1 mouse cellular context compared by ENCODE assay signal in the genomic region with DNA sequence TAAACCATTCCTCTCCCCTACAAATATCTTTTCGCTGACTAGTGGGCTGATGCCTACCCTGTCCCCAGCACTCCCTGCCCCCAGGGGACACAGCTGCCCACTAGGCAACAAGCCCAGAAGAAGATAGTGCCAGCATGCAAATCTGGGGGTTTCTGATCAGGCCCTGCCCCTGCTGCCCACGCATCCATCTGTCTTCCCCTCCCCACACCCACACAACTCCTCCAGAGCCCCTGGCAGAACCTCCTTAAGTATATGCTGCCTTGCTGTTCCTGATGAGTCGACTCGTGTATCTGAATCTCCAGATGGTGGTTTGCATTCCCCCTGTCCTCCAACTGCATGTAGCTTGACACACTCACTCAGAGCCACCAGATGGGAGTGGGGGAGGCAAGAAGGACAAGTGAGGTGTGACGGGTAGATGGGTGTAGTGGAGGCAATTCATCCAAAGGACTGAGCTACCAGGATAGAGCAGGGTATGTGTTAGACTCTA.
TF ChIP-seq lines count a peak whose summit lies in the region.

No protein-coding gene starts in this region.

TF ChIP-seq in MEL, 35 proteins besides CTCF, POLR2A, EP300 and RAD21:
- no peak for TF ChIP-seq SIN3A (IDR thresholded peaks at IDR 0.05; ENCODE audit: low read length)
- TF ChIP-seq MEF2A (IDR thresholded peaks at IDR 0.05; ENCODE audit: extremely low read depth, insufficient replicate concordance, low read depth, low read length, poor library complexity, severe bottlenecking): no peak
- no peak for TF ChIP-seq RCOR1 (IDR thresholded peaks at IDR 0.05; ENCODE audit: low read depth, low read length)
- no peak for TF ChIP-seq ZC3H11A (IDR thresholded peaks at IDR 0.05; ENCODE audit: low read depth, low read length)
- no peak for TF ChIP-seq HCFC1 (IDR thresholded peaks at IDR 0.05; ENCODE audit: low read depth, low read length)
- no peak for TF ChIP-seq MXI1 (IDR thresholded peaks at IDR 0.05; ENCODE audit: low read depth, low read length)
